Mouse (Mus musculus): ENCODE data around the gene Parg.
"Not testable (repeated sequence)": the region's sequence is repeated elsewhere in the genome, so short reads cannot be mapped to it uniquely, and the experiment has no call there.

The Parg gene

GRCm38 (mm10) chr14:32201791-32202451, at the start of gene Parg, which contains the start of gene Timm23:
Gene Parg (plus strand): TSS chr14:32201949.
Gene Timm23 (minus strand): TSS chr14:32201898.
- peak; percentile 90 to 91 for DNase-seq

- no peak for DNase-seq
Observed at GRCm38 (mm10) chr14:32152243-32152965, 49.3 kb upstream of the Parg start.

- DNase-seq: no peak
Observed at GRCm38 (mm10) chr14:32153156-32153555, 48.6 kb upstream of the Parg start.

GRCm38 (mm10) chr14:32154758-32155157, 47.0 kb upstream of the Parg start:
- DNase-seq: no peak

GRCm38 (mm10) chr14:32159150-32159670, 42.5 kb upstream of the Parg start:
- DNase-seq: peak in 1 of 2 experiments; percentile 16

GRCm38 (mm10) chr14:32159690-32160246, 42.0 kb upstream of the Parg start, which contains the start of gene Ncoa4:
Gene Ncoa4 (plus strand): TSS chr14:32159865.
- peak; percentile 98 for DNase-seq

- no peak for DNase-seq
Observed at GRCm38 (mm10) chr14:32160563-32160962, 41.2 kb upstream of the Parg start.

- DNase-seq: no peak
Observed at GRCm38 (mm10) chr14:32161090-32161885, 40.5 kb upstream of the Parg start.

GRCm38 (mm10) chr14:32162231-32162630, 39.5 kb upstream of the Parg start:
- DNase-seq: no peak

- no peak for DNase-seq
Observed at GRCm38 (mm10) chr14:32163203-32163888, 38.4 kb upstream of the Parg start.

- DNase-seq: no peak
Observed at GRCm38 (mm10) chr14:32164173-32165051, 37.3 kb upstream of the Parg start.

GRCm38 (mm10) chr14:32165278-32166061, 36.3 kb upstream of the Parg start:
- DNase-seq: peak; percentile 89 to 90

- DNase-seq: no peak
Observed at GRCm38 (mm10) chr14:32166062-32166441, 35.7 kb upstream of the Parg start.

- DNase-seq: no peak
Observed at GRCm38 (mm10) chr14:32166840-32167239, 34.9 kb upstream of the Parg start.

- DNase-seq: no peak
Observed at GRCm38 (mm10) chr14:32167326-32167725, 34.4 kb upstream of the Parg start.

- DNase-seq: no peak
Observed at GRCm38 (mm10) chr14:32168653-32169231, 33.0 kb upstream of the Parg start.

GRCm38 (mm10) chr14:32170137-32170536, 31.6 kb upstream of the Parg start:
- DNase-seq: no peak

GRCm38 (mm10) chr14:32175310-32175709, 26.4 kb upstream of the Parg start:
- DNase-seq: no peak

- DNase-seq: not testable (repeated sequence)
Observed at GRCm38 (mm10) chr14:32176590-32176989, 25.2 kb upstream of the Parg start.
